Mouse (Mus musculus) T-cell, adult 66 days (primary cell): ENCODE measurements around the gene B020011L13Rik. TPM values are rescaled to one million over a fixed set of nuclear protein-coding genes. Genes with fewer than 3 reads are reported as not detected.

Experiments
- total RNA-seq, 2 experiments: library from RNA; stranded (reverse); gene quantifications; 3 replicates in 1 of 2; 4 replicates in 1 of 2; pipeline ENCODE4 v1.2.4; 2023

Gene B020011L13Rik
- total RNA-seq: not detected

GRCm38 (mm10) chr1:117780833-117781232, at the start of gene B020011L13Rik:
Gene B020011L13Rik, plus strand, starts transcription at chr1:117781133.

GRCm38 (mm10) chr1:117829781-117830180, 48.8 kb downstream of the B020011L13Rik start, which contains the start of gene Gm28360:
Gene Gm28360, plus strand, starts transcription at chr1:117830081.

Other genes with a start within 250 kb of the B020011L13Rik start
- gene Gm28363, start 84.0 kb upstream of the B020011L13Rik start, total RNA-seq: not detected
- not detected for gene Gm28360, start 48.9 kb downstream of the B020011L13Rik start, total RNA-seq
- gene Gm28168, start 146.9 kb downstream of the B020011L13Rik start, total RNA-seq: not detected
- gene Gm7145, start 184.8 kb downstream of the B020011L13Rik start, total RNA-seq: not detected